Mouse (Mus musculus) megakaryocyte, embryonic 14.5 days (primary cell): Measurements from ENCODE around the gene Olfr237-ps1. TPM values are rescaled to one million over a fixed set of nuclear protein-coding genes. Genes with fewer than 3 reads are reported as not detected.
"Not testable (repeated sequence)": the region's sequence is repeated elsewhere in the genome, so short reads cannot be mapped to it uniquely, and the experiment has no call there.

Experiments used
- H3K27me3 ChIP-seq: replicated peaks from 2 replicates; pipeline ENCODE3; 2012; ENCODE audit warnings: inconsistent platforms
- H3K36me3 ChIP-seq: replicated peaks from 2 replicates; pipeline ENCODE3; 2012; ENCODE audit warnings: low read length, inconsistent platforms, mixed read lengths
- H3K4me1 ChIP-seq: 2 replicates; pipeline ENCODE4 v1.6.1; 2012; ENCODE audit warnings: inconsistent platforms
- H3K4me3 ChIP-seq: replicated peaks from 2 replicates; pipeline ENCODE3; 2012; ENCODE audit warnings: moderate library complexity, mild to moderate bottlenecking, inconsistent platforms
- H3K9me3 ChIP-seq: 2 replicates; pipeline ENCODE4 v1.6.1; 2012; ENCODE audit warnings: inconsistent platforms
- FLI1 ChIP-seq: IDR thresholded peaks from 2 replicates; pipeline ENCODE4 v1.6.1; 2012; ENCODE audit warnings: low read length, inconsistent platforms, mixed read lengths
- GATA1 ChIP-seq: IDR thresholded peaks from 3 replicates; pipeline ENCODE4 v1.6.1; 2012; ENCODE audit warnings: mixed read lengths, low read length, inconsistent platforms, borderline replicate concordance
- polyA plus RNA-seq: library from polyadenylated mRNA; stranded (reverse); fragments of >175 nt; gene quantifications from 2 replicates; pipeline ENCODE4 v1.2.3, GENCODE M21; 2012; ENCODE audit warnings: low replicate concordance; ENCODE audit not compliant: insufficient read depth

The Olfr237-ps1 gene
- 0.40 TPM in 1 of 2 replicates, not detected in the other for polyA plus RNA-seq

DNA sequence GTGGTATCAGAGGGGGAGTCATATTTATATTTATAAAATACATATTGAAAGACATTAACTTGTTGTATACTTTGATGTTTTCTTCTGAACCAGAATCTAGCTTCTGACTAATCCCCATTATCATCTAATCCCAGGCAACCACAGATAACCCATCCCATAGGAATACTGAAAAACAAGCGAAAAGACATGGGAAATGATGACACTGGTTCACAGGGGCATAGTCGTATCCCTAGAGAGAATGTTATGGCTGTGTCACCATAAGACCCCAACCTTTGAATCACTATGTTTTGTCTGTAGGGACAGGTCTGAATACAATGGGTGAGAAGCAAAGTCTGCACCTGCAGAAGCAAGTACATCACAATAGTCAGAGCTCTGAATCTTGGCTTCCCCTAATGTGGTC lies at the start of gene Olfr237-ps1:
Gene Olfr237-ps1 (plus strand): TSS at position 301 of the 400 bp plus-strand sequence.
- not testable (repeated sequence) for H3K9me3 ChIP-seq, H3K4me1 ChIP-seq, H3K27me3 ChIP-seq, H3K36me3 ChIP-seq, H3K4me3 ChIP-seq

DNA sequence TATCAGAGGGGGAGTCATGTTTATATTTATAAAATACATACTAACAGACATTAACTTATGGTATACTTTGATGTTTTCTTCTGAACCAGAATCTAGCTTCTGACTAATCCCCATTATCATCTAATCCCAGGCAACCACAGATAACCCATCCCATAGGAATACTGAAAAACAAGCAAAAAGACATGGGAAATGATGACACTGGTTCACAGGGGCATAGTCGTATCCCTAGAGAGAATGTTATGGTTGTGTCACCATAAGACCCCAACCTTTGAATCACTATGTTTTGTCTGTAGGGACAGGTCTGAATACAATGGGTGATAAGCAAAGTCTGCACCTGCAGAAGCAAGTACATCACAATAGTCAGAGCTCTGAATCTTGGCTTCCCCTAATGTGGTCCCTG lies 40.3 kb upstream of the Olfr237-ps1 start, which contains the start of gene Olfr441:
Gene Olfr441 (plus strand): TSS at position 301 of the 400 bp plus-strand sequence.
- not testable (repeated sequence) for H3K36me3 ChIP-seq, H3K9me3 ChIP-seq, H3K4me1 ChIP-seq

DNA sequence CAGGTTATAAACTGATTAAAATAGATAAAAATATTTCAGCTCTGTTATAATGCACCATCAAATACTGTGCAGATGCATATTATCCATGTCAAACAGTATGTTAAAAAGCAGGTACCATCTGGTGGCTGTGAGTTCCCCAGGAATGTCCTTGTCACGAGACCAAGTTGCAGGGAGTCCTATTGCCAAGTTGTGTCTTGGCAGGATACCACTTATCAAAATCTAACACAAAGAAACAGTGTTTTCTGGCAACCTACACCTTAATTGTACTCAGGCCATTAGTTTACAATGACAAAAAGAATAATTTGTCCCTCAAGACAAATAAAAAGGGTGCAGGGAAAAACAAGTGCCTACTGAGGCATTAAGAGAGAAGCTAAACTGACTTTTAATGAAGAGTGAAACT lies 13.1 kb downstream of the Olfr237-ps1 start:
- no peaks in the 10 kb centered on the region for H3K27me3 ChIP-seq
- no peaks in the 10 kb centered on the region for H3K9me3 ChIP-seq
- H3K36me3 ChIP-seq: no peaks in the 10 kb centered on the region
- H3K4me1 ChIP-seq: no peaks in the 10 kb centered on the region
- TF ChIP-seq FLI1 (no peak), GATA1 (no peak)
- no peak overlapping the region for H3K4me3 ChIP-seq

More for the DNA sequence above, 40.3 kb upstream of the Olfr237-ps1 start, which contains the start of gene Olfr441:
- not testable (repeated sequence) for H3K4me3 ChIP-seq, H3K27me3 ChIP-seq

DNA sequence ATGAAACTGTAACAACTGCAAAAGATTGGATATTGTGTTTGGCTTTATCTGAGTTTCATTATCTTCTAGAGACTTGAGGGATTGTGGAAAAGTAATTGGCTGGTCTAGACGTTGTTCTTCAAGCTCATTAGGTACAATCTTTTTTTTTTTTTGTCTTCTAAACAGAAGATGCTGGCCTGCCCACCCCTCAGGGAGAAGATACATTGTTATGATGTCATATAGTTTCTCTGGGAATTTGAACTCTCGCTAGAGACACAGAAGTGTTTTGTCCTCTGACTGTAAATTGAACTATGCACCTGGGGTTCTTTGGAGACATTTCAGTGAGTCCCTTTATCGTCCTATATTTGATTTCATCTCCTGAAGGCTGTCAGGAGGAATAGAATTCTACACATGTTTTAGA lies 16.6 kb downstream of the Olfr237-ps1 start, which contains the start of gene Olfr437:
Gene Olfr437 (plus strand): TSS at position 301 of the 400 bp plus-strand sequence.
- TF ChIP-seq FLI1 (no peak), GATA1 (no peak)
- no peak within 1 kb of the TSS for H3K4me3 ChIP-seq
- no peaks in the 10 kb centered on the region for H3K4me1 ChIP-seq
- no peaks in the 10 kb centered on the region for H3K36me3 ChIP-seq
- no peaks in the 10 kb centered on the region for H3K9me3 ChIP-seq
- H3K27me3 ChIP-seq: no peaks in the 10 kb centered on the region

DNA sequence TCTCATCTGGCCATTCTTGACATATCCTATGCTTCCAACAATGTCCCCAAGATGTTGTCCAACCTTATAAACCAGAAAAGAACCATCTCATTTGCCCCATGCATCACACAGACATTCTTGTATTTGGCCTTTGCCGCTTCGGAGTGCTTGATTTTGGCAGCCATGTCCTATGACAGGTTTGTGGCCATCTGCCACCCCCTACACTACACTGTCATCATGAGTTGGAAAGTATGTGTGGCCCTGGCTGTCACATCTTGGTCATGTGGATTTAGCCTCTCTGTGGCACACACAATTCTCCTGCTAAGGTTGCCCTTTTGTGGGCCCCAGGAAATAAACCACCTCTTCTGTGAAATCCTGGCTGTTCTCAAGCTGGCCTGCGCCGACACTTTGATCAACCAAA lies 20.9 kb downstream of the Olfr237-ps1 start:
- H3K36me3 ChIP-seq: no peaks in the 10 kb centered on the region
- H3K27me3 ChIP-seq: no peaks in the 10 kb centered on the region
- no peaks in the 10 kb centered on the region for H3K9me3 ChIP-seq
- H3K4me1 ChIP-seq: no peaks in the 10 kb centered on the region
- TF ChIP-seq FLI1 (no peak), GATA1 (no peak)
- H3K4me3 ChIP-seq: no peak overlapping the region

DNA sequence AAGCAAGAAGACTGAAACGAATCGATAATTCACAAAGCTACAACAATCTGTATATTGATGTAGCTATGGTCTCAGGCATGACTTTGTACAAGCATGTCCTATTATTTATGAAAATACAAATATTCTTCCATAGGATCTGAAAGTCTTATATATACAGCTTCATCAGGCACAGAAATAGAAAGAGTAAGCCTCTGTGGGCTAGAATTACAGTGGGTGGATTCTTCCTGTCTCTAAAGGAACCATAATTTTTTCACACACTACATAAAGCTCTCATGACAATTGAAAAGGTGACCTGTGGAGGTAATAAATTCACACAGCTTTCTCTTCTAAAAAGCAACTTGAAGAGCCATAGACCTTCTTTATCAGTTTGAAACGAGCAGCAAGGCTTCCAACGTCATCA lies 25.5 kb downstream of the Olfr237-ps1 start, which contains the start of gene Olfr13:
Gene Olfr13 (plus strand): TSS at position 301 of the 400 bp plus-strand sequence.
- Histone ChIP-seq H3K4me1 (no peaks in the 10 kb centered on the region), H3K9me3 (no peaks in the 10 kb centered on the region), H3K4me3 (no peak within 1 kb of the TSS), H3K36me3 (no peaks in the 10 kb centered on the region), H3K27me3 (no peaks in the 10 kb centered on the region)
- TF ChIP-seq GATA1 (no peak), FLI1 (no peak)

DNA sequence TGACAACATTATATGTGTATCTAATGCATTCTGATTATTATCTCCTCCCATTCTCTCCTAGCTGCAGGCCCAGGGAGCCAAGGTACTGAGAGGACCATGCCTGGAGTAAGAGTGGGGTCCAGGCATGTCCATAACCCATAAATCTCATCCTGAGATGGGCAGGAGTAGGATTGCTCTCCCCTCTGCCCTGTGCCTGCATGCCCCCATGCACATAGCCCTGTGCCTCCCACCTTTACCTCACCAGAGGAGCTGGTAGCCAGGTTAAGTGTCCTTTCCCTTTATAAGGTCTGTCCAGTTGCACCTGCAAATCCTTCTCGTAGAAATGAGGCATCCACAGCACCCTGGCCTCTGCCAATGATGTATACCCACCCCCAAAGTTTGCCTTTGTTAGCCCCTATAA lies 31.8 kb downstream of the Olfr237-ps1 start:
- no peak for TF ChIP-seq GATA1
- TF ChIP-seq FLI1: no peak
- H3K36me3 ChIP-seq: no peaks in the 10 kb centered on the region
- no peaks in the 10 kb centered on the region for H3K9me3 ChIP-seq
- no peaks in the 10 kb centered on the region for H3K27me3 ChIP-seq
- peak overlapping the region; percentile 2 for H3K4me3 ChIP-seq
- no peaks in the 10 kb centered on the region for H3K4me1 ChIP-seq

DNA sequence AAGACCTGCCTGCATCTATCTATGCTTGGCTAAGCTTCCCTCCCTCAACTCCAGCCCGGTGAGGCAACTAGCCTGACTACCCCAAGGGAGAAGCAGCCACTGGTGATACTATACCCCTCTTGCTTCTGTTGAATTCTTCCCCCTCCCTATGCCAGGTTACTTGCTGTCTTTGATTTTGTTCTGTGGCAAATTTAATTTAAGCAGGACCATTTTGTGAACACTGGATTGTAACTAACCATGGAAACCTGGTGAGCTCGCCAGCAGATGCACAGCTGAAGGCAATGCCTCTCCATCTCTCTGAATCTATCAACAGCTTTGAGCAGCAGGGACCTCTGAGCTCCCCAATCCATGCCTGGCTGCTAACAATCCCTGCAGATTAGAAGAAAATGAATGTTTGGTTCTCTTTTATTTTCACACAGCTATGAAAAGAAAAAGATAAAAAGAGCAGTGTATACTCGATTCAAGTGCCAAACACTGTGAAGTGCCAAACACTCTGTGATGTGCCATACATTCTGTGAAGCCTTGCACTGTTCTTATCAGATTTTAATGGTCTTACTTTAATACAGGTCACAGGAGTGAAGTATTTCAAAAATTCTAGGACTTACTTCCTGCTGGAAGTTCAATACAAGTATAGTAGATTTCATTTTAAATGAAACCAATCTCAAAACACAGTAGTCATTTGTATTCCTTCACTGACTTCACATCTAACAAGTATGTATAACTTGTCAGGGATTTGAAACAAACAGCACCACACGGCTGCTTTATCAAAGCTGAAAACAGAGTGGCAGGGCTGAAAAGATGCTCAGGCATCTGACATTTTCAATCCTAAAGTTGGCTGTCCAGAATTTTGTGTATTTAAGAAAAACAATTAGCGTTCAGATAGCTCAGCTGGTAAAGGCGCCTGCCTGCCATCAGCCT lies 32.5 kb downstream of the Olfr237-ps1 start:
- Histone ChIP-seq H3K4me3 (no peak overlapping the region), H3K9me3 (no peaks in the 10 kb centered on the region), H3K36me3 (no peaks in the 10 kb centered on the region), H3K27me3 (no peaks in the 10 kb centered on the region), H3K4me1 (no peaks in the 10 kb centered on the region)
- TF ChIP-seq GATA1 (no peak), FLI1 (no peak)

DNA sequence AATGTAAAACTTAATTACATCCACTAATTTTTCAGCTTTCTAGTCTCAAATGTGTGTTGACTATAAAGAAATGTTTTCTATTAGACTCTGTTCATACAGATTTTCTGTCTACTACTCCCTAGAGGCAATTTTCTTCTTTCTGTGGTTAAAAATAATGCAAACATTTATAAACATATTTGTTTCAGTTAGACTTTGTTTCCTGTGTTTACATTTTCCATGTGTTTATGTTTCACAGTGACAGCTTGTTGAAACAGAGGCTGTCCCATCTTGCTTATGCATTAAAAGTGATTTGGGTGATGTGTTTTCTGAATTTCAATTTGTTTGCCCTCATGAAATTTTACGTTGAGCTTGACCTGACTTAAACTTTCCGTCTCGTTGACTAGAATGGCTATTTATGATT lies 44.6 kb downstream of the Olfr237-ps1 start:
- Histone ChIP-seq H3K4me3 (no peak overlapping the region), H3K4me1 (no peaks in the 10 kb centered on the region), H3K27me3 (no peaks in the 10 kb centered on the region), H3K36me3 (no peaks in the 10 kb centered on the region), H3K9me3 (no peaks in the 10 kb centered on the region)
- TF ChIP-seq GATA1: no peak
- TF ChIP-seq FLI1: no peak

DNA sequence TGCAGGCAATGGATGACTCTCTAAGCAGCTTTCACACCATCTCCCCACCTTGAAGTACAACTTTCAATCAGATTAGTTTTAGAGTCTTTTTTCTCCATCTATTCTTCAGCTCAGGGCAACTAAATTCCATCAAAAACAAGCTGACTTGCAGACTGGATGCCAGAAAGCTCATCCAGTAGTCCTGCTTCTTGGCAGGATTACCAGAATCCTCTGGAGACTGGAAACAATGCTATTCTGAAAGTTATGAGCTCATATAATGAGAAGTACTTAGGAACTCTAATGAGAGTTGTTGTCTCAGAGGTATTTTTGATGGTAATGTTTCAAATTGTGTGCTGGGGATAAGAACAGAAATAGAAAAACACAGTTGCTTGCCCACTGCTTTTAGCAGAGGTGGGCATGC lies 50.4 kb downstream of the Olfr237-ps1 start, which contains the start of gene Olfr435:
Gene Olfr435 (plus strand): TSS at position 366 of the 400 bp plus-strand sequence.
- Histone ChIP-seq H3K4me1 (no peaks in the 10 kb centered on the region), H3K36me3 (no peaks in the 10 kb centered on the region), H3K4me3 (no peak within 1 kb of the TSS), H3K27me3 (no peaks in the 10 kb centered on the region), H3K9me3 (no peaks in the 10 kb centered on the region)
- TF ChIP-seq FLI1 (no peak), GATA1 (no peak)
